Mouse (Mus musculus): ENCODE results near the gene Vps13d.

DNA sequence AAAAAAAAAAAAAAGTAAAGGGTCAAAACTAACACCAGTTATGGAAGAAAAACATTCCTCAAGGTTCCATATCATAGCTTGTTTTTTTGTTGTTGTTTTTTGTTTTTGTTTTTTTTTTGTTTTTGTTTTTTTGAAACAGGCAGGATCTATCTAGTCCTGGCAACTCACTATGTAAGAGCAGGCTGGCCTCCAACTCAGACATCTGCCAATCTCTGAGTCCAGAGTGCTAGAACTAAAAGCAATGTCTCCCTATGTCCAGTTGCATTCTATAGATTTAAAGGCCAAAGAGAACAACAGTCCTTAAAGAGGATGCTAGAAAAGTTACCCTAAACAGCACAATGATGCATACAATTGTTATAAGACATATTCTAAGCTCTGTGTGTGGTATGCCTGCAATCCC lies 6.2 kb downstream of the Vps13d start:
- TF ChIP-seq CTCF (IDR thresholded peaks at IDR 0.05; ENCODE audit: borderline replicate concordance, control insufficient read depth, extremely low read depth, insufficient read depth, low read length, poor library complexity) (no peak), POLR2A (IDR thresholded peaks at IDR 0.05; ENCODE audit: control insufficient read depth, extremely low read depth, insufficient read depth, low read length, poor library complexity) (no peak)
